Mouse (Mus musculus) hindbrain, embryonic 13.5 days (tissue): ENCODE results near the gene Nxpe4. TPM values are rescaled to one million over a fixed set of nuclear protein-coding genes. Genes with fewer than 3 reads are reported as not detected.

Experiments used
- ATAC-seq: fragments of 200-750 bp; cut with Nextera tagmentation; 2 replicates; pipeline ENCODE4 v1.8.0; 2017; ENCODE audit warnings: moderate TSS enrichment; ENCODE audit not compliant: low FRiP score
- H3K27ac ChIP-seq: fragments of 300-500 bp; sonication (generic); 2 replicates; pipeline ENCODE4 v1.5.1; 2015; ENCODE audit warnings: inconsistent platforms, mild to moderate bottlenecking, moderate library complexity
- H3K27me3 ChIP-seq: fragments of 300-500 bp; sonication (generic); 2 replicates; pipeline ENCODE4 v1.6.1; 2015; ENCODE audit warnings: mild to moderate bottlenecking, inconsistent platforms
- H3K36me3 ChIP-seq: fragments of 300-500 bp; sonication (generic); 2 replicates; pipeline ENCODE4 v1.6.1; 2015; ENCODE audit warnings: mild to moderate bottlenecking, inconsistent platforms
- H3K4me1 ChIP-seq: fragments of 300-500 bp; sonication (generic); replicated peaks from 2 replicates; pipeline ENCODE4 v1.6.1; 2015; ENCODE audit warnings: inconsistent platforms
- H3K4me2 ChIP-seq: fragments of 300-500 bp; sonication (generic); 2 replicates; pipeline ENCODE4 v1.6.1; 2015; ENCODE audit warnings: inconsistent platforms, mild to moderate bottlenecking, moderate library complexity
- H3K4me3 ChIP-seq: fragments of 300-500 bp; sonication (generic); 2 replicates; pipeline ENCODE4 v1.5.1; 2015; ENCODE audit warnings: mild to moderate bottlenecking, inconsistent platforms
- H3K9ac ChIP-seq: fragments of 300-500 bp; sonication (generic); 2 replicates; pipeline ENCODE4 v1.6.1; 2015; ENCODE audit warnings: mild to moderate bottlenecking, inconsistent platforms
- H3K9me3 ChIP-seq: fragments of 300-500 bp; sonication (generic); 2 replicates; pipeline ENCODE4 v1.6.1; 2016; ENCODE audit warnings: inconsistent platforms
- WGBS: fragments of 180-500 bp; shearing (Covaris S2); methylation state at CpG from one replicate; pipeline ENCODE4 v1.1.7; 2015; 5-methylcytosine and 5-hydroxymethylcytosine counted together
- polyA plus RNA-seq: library from polyadenylated mRNA; unstranded; fragments of >200 nt; fragmentation: Nextera tagmentation; extraction: Ambion mirVana; gene quantifications from 2 replicates; pipeline ENCODE4 v1.2.1, GENCODE M21; 2015

The Nxpe4 gene
- polyA plus RNA-seq, 1 experiment from 2014 or later, result 7.3 TPM

DNA sequence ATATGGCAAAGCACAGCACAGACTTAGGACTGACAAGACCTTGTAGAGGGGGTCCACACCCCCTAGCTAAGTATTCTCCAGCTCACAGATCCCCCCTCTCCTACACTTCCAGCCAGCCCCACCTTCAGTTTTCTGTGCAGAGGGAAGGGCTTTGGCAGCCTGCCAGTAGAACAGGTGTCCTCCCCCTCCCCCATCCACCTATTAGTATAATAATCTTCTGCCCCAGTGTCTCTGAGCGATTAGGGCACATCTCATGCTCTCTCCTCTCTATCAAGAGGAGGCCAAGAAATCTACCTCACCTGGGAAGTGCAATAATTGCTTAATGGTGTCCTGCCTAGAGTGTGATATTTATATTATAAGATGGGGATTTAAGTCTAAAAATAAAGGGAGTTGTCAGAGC, 83.7 kb downstream of the Nxpe4 start:
- WGBS, result 44% methylated on average over 1 of the region's 1 CpGs
- H3K36me3 ChIP-seq, result no peaks in the 10 kb centered on the region
- H3K4me3 ChIP-seq, result no peak overlapping the region
- H3K9me3 ChIP-seq, result no peaks in the 10 kb centered on the region
- H3K27ac ChIP-seq, result no peak overlapping the region
- no peak overlapping the region for H3K4me2 ChIP-seq
- H3K4me1 ChIP-seq, result peaks cover 18% of the 10 kb centered on the region
- ATAC-seq, result no peak
- no peak overlapping the region for H3K9ac ChIP-seq
- H3K27me3 ChIP-seq, result no peaks in the 10 kb centered on the region

DNA sequence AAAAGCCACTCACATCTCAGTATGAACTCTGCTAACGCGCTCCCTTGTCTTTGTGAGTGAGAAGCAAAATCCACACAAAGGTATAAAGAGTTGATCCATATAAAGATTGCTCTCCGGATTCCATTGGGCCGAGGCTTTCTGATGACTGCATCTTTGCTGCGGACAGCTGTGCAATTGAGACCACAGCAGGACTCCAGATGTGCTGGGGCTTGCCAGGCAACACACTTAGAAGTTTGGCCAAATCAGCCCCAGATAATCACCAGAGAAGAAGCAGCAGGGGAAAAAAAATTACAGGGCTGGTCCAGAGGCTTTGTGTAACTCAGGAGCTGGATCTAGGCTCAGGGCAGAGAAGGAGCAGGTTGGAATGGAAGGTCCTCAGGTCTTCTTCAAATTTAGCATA, 85.5 kb downstream of the Nxpe4 start:
- no peaks in the 10 kb centered on the region for H3K27me3 ChIP-seq
- H3K4me1 ChIP-seq, result peaks cover 22% of the 10 kb centered on the region
- H3K27ac ChIP-seq, result no peak overlapping the region
- no peak overlapping the region for H3K4me2 ChIP-seq
- WGBS, result 68% methylated on average over 5 of the region's 5 CpGs
- no peaks in the 10 kb centered on the region for H3K36me3 ChIP-seq
- ATAC-seq, result no peak
- H3K9me3 ChIP-seq, result no peaks in the 10 kb centered on the region
- no peak overlapping the region for H3K9ac ChIP-seq
- H3K4me3 ChIP-seq, result no peak overlapping the region

- H3K27ac ChIP-seq, result no peak overlapping the region
- WGBS, result 12% methylated on average over 8 of the region's 8 CpGs
These were observed 90.4 kb downstream of the Nxpe4 start for GRCm38 (mm10) chr9:48252236-48252635.

GRCm38 (mm10) chr9:48257001-48257400, 95.2 kb downstream of the Nxpe4 start:
- H3K9ac ChIP-seq, result no peak overlapping the region
- peaks cover 19% of the 10 kb centered on the region for H3K4me1 ChIP-seq
- no peak overlapping the region for H3K27ac ChIP-seq
- 55% methylated on average over 9 of the region's 9 CpGs for WGBS
- H3K27me3 ChIP-seq, result peaks cover 9% of the 10 kb centered on the region; the same call in 1 of the 2 replicates
- ATAC-seq, result no peak
- H3K4me2 ChIP-seq, result no peak overlapping the region
- no peak overlapping the region for H3K4me3 ChIP-seq
- no peaks in the 10 kb centered on the region for H3K9me3 ChIP-seq
- no peaks in the 10 kb centered on the region for H3K36me3 ChIP-seq

More at GRCm38 (mm10) chr9:48252236-48252635, 90.4 kb downstream of the Nxpe4 start:
- Histone ChIP-seq H3K36me3 (no peaks in the 10 kb centered on the region), H3K27me3 (peaks cover 4% of the 10 kb centered on the region; the same call in 1 of the 2 replicates), H3K4me1 (peaks cover 19% of the 10 kb centered on the region), H3K9ac (no peak overlapping the region), H3K4me3 (no peak overlapping the region), H3K9me3 (no peaks in the 10 kb centered on the region), H3K4me2 (no peak overlapping the region)
- ATAC-seq, result no peak

DNA sequence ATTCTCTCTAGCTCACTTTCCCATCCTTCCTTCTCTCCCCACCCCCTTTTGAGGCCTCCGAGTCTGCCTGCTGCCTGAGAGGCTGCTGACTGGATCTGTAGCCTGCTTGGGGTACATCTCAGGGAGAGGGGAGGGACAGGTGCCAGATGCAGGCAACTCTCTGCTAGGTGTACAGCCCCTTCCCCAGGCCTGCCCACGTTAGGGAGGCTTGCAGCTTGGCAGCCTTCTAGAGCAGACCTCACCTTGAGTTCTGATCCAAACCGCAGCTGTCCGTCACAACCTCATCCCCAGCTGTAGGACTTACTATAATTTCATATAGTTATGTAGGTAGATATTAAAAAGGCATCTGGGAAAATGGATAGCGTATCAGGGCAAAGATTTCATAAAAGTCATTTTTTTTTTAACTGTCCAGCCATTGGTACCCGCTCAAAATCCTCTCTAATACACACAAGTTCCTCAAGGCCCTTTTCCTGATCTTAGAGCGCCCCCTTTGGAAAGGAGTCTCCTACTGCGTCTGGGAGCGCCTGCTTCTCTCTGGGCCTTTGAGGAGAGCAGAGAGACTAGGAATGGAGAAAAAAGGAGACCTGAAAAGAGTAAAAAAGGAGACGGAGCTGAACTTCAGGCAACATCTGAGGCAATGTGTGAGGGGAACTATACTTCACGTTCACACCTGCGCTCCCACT, 96.1 kb downstream of the Nxpe4 start:
- no peaks in the 10 kb centered on the region for H3K9me3 ChIP-seq
- no peak for ATAC-seq
- H3K27ac ChIP-seq, result no peak overlapping the region
- no peaks in the 10 kb centered on the region for H3K36me3 ChIP-seq
- no peak overlapping the region for H3K4me3 ChIP-seq
- H3K9ac ChIP-seq, result no peak overlapping the region
- H3K4me2 ChIP-seq, result no peak overlapping the region
- H3K27me3 ChIP-seq, result peaks cover 9% of the 10 kb centered on the region; the same call in 1 of the 2 replicates
- WGBS, result 40% methylated on average over 12 of the region's 12 CpGs
- H3K4me1 ChIP-seq, result peaks cover 10% of the 10 kb centered on the region

GRCm38 (mm10) chr9:48264616-48265015, 102.8 kb downstream of the Nxpe4 start:
- no peak overlapping the region for H3K27ac ChIP-seq
- no peaks in the 10 kb centered on the region for H3K9me3 ChIP-seq
- no peak overlapping the region for H3K4me2 ChIP-seq
- no peak for ATAC-seq
- 91% methylated on average over 6 of the region's 6 CpGs for WGBS
- no peaks in the 10 kb centered on the region for H3K36me3 ChIP-seq
- H3K4me3 ChIP-seq, result no peak overlapping the region
- H3K27me3 ChIP-seq, result no peaks in the 10 kb centered on the region
- peaks cover 11% of the 10 kb centered on the region; the same call in 1 of the 2 replicates for H3K4me1 ChIP-seq
- no peak overlapping the region for H3K9ac ChIP-seq

DNA sequence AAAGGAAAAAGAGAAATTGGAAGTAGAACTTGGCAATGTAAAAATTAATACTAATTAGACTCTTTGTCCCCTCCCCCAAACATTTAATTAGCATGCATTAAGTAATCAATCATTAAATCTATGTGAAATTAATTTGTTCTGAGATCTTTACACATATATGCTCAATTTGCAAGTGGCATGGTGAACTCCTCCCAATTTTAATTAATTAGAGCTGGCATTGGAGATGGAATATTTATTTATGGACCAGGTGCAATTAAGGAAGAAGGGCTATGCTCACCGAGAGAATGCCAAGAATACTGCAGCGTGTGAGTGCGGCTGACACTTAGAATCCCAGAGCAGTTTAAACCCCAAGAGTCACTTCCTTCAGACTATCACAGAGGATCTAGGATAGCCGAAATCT, 103.7 kb downstream of the Nxpe4 start:
- Histone ChIP-seq H3K27me3 (no peaks in the 10 kb centered on the region), H3K36me3 (no peaks in the 10 kb centered on the region), H3K4me3 (no peak overlapping the region), H3K9ac (no peak overlapping the region), H3K4me2 (no peak overlapping the region), H3K4me1 (peaks cover 11% of the 10 kb centered on the region; the same call in 1 of the 2 replicates), H3K27ac (no peak overlapping the region), H3K9me3 (no peaks in the 10 kb centered on the region)
- 79% methylated on average over 4 of the region's 4 CpGs for WGBS
- no peak for ATAC-seq

DNA sequence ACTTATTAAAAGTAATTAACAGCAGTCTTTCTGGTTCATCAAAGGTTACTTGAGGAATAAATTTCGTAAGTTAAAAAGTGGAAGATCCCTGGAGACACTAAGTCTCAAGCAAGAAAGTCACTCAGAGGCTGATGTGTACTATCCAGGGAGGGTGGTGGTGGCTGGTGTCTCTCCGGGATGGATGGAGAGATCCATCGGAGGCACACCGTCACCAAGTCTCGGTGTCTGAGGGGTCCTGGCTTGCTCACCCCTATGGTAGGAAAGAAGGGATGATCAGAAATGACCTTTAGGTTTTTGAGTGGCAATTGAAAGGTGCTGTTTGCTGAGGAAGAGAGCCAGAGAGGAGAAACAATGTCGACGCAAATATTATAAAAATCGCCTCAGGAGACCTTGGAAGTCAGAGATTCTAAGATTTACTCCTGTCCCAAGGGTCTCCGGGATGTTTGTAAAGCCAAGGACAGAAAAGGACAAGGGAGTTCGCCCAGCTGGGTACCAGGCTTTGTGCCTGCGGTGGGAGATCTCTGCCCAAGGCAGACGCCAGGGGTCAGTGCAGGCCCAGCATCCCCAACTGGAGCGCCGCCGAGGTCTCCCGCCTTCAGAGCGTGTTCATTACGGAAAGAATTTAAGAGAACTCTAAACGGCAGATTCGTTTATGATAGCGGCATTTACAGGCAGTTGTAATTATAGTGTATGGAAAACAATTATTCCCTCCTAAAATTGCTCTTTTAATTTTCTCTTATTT, 104.6 kb downstream of the Nxpe4 start:
- Histone ChIP-seq H3K27me3 (no peaks in the 10 kb centered on the region), H3K4me2 (peak overlapping the region; percentile 86), H3K9ac (peak overlapping the region; percentile 67), H3K9me3 (no peaks in the 10 kb centered on the region), H3K4me3 (peak overlapping the region; percentile 45), H3K36me3 (no peaks in the 10 kb centered on the region), H3K4me1 (peaks cover 11% of the 10 kb centered on the region; the same call in 1 of the 2 replicates), H3K27ac (no peak overlapping the region)
- WGBS, result 11% methylated on average over 21 of the region's 21 CpGs
- peak; percentile 90 for ATAC-seq

DNA sequence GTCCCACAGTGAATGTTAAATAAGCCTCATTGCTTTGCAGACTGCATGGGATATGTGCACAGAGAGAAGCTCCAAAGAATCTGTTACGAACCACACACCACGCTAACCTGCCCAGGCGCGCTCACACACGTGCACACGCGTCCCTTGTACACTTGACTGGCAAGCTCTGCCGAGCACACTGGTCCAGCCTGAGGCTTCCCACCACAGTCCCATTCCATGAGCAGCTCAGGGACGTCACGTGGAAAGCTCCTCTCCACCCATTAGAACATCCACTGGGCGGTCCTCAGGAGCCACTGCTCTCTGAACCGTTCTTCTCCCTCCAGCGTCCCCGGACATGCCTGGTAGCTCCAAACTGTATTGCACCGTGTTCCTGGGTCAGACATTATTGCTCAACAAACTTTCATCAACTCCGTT, 105.2 kb downstream of the Nxpe4 start:
- Histone ChIP-seq H3K4me3 (peak overlapping the region; percentile 45), H3K4me1 (peaks cover 11% of the 10 kb centered on the region; the same call in 1 of the 2 replicates), H3K27ac (no peak overlapping the region), H3K36me3 (no peaks in the 10 kb centered on the region), H3K9ac (peak overlapping the region; percentile 67), H3K4me2 (peak overlapping the region; percentile 86), H3K27me3 (no peaks in the 10 kb centered on the region), H3K9me3 (no peaks in the 10 kb centered on the region)
- ATAC-seq, result peak; percentile 90
- WGBS, result 2% methylated on average over 16 of the region's 16 CpGs

GRCm38 (mm10) chr9:48267960-48268359, 106.1 kb downstream of the Nxpe4 start:
- Histone ChIP-seq H3K4me2 (no peak overlapping the region; the same call in 1 of the 2 replicates), H3K9ac (no peak overlapping the region), H3K9me3 (no peaks in the 10 kb centered on the region), H3K36me3 (no peaks in the 10 kb centered on the region), H3K27me3 (no peaks in the 10 kb centered on the region), H3K4me1 (peaks cover 11% of the 10 kb centered on the region; the same call in 1 of the 2 replicates), H3K4me3 (no peak overlapping the region), H3K27ac (no peak overlapping the region)
- 71% methylated on average over 1 of the region's 1 CpGs for WGBS
- no peak for ATAC-seq

DNA sequence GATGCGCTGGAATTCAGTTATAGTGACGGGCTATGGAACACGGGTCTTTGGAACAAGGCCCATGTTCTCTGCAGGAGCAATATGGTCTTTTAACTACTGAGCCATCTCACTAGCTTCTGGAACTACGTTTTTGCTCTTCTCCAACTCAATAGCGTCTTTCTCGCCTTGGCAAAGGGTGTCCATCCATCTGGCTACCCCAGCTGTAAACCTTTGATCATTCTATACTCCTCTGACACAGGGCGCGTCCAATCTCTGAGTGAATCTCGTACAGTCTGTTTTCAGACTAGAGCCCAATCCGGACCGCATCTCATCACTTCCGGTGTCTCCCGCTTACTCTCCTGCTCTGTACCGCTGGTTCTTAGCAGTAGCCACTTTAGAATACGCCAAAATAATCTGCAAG, 115.0 kb downstream of the Nxpe4 start:
- H3K4me2 ChIP-seq, result no peak overlapping the region
- no peaks in the 10 kb centered on the region for H3K36me3 ChIP-seq
- no peak overlapping the region for H3K4me3 ChIP-seq
- no peaks in the 10 kb centered on the region for H3K27me3 ChIP-seq
- H3K27ac ChIP-seq, result no peak overlapping the region
- no peaks in the 10 kb centered on the region for H3K9me3 ChIP-seq
- no peaks in the 10 kb centered on the region for H3K4me1 ChIP-seq
- ATAC-seq, result no peak
- 96% methylated on average over 15 of the region's 15 CpGs for WGBS
- H3K9ac ChIP-seq, result no peak overlapping the region

- no peak for ATAC-seq
- Histone ChIP-seq H3K27ac (no peak overlapping the region), H3K27me3 (no peaks in the 10 kb centered on the region), H3K36me3 (no peaks in the 10 kb centered on the region), H3K9ac (no peak overlapping the region), H3K4me3 (no peak overlapping the region), H3K9me3 (no peaks in the 10 kb centered on the region), H3K4me2 (no peak overlapping the region), H3K4me1 (no peaks in the 10 kb centered on the region)
- WGBS, result 93% methylated on average over 8 of the region's 8 CpGs
These were observed 122.4 kb downstream of the Nxpe4 start for GRCm38 (mm10) chr9:48284221-48284620.
